Mouse (Mus musculus) midbrain, embryonic 16.5 days (tissue): ENCODE measurements around the gene Rgsl1. TPM values are rescaled to one million over a fixed set of nuclear protein-coding genes. Genes with fewer than 3 reads are reported as not detected.

Source experiments
- ATAC-seq: fragments of 200-750 bp; cut with Nextera tagmentation; 2 replicates; pipeline ENCODE4 v1.8.0; 2017; ENCODE audit warnings: moderate TSS enrichment
- H3K27ac ChIP-seq: fragments of 300-500 bp; sonication (generic); 2 replicates; pipeline ENCODE4 v1.5.1; 2014; ENCODE audit warnings: mild to moderate bottlenecking, low read length, mixed read lengths
- H3K27me3 ChIP-seq: fragments of 300-500 bp; sonication (generic); 2 replicates; pipeline ENCODE4 v1.6.1; 2014; ENCODE audit warnings: low read depth, low read length, mixed read lengths; ENCODE audit not compliant: control insufficient read depth, insufficient read depth
- H3K36me3 ChIP-seq: fragments of 300-500 bp; sonication (generic); 2 replicates; pipeline ENCODE4 v1.6.1; 2014; ENCODE audit warnings: mild to moderate bottlenecking, low read length, moderate library complexity, mixed read lengths; ENCODE audit not compliant: control insufficient read depth, insufficient read depth
- H3K4me1 ChIP-seq: fragments of 300-500 bp; sonication (generic); 2 replicates; pipeline ENCODE4 v1.6.1; 2014; ENCODE audit warnings: mild to moderate bottlenecking, low read length, mixed read lengths; ENCODE audit not compliant: control insufficient read depth, insufficient read depth
- H3K4me2 ChIP-seq: fragments of 300-500 bp; sonication (generic); 2 replicates; pipeline ENCODE4 v1.6.1; 2014; ENCODE audit warnings: mild to moderate bottlenecking, low read length, mixed read lengths
- H3K4me3 ChIP-seq: fragments of 300-500 bp; sonication (generic); 2 replicates; pipeline ENCODE4 v1.5.1; 2014; ENCODE audit warnings: low read depth, mild to moderate bottlenecking, low read length, moderate library complexity, mixed read lengths
- H3K9ac ChIP-seq: fragments of 300-500 bp; sonication (generic); 2 replicates; pipeline ENCODE4 v1.6.1; 2014; ENCODE audit warnings: low read depth, low read length, mixed read lengths
- H3K9me3 ChIP-seq: fragments of 300-500 bp; sonication (generic); replicated peaks from 2 replicates; pipeline ENCODE4 v1.6.1; 2014; ENCODE audit warnings: mild to moderate bottlenecking, low read length, mixed read lengths; ENCODE audit not compliant: control insufficient read depth, poor library complexity, severe bottlenecking
- WGBS: fragments of 180-500 bp; shearing (Covaris S2); extraction: QIAGEN DNeasy Blood & Tissue Kit; methylation state at CpG from one replicate; pipeline ENCODE4 v1.1.7; 2014; 5-methylcytosine and 5-hydroxymethylcytosine counted together
- polyA plus RNA-seq: library from polyadenylated mRNA; unstranded; fragments of >200 nt; fragmentation: Nextera tagmentation; extraction: Ambion mirVana; gene quantifications from 2 replicates; pipeline ENCODE4 v1.2.1, GENCODE M21; 2015

Rgsl1 gene
- polyA plus RNA-seq, 1 experiment from 2014 or later, result 0.19 TPM

- ATAC-seq, result no peak
- 91% methylated on average over 3 of the region's 3 CpGs for WGBS
- H3K9ac ChIP-seq, result no peak overlapping the region
- no peak overlapping the region for H3K4me3 ChIP-seq
- H3K27ac ChIP-seq, result no peak overlapping the region
- no peaks in the 10 kb centered on the region for H3K4me1 ChIP-seq
- H3K36me3 ChIP-seq, result no peaks in the 10 kb centered on the region
- no peak overlapping the region for H3K4me2 ChIP-seq
- no peaks in the 10 kb centered on the region for H3K27me3 ChIP-seq
- H3K9me3 ChIP-seq, result no peaks in the 10 kb centered on the region
Observed at GRCm38 (mm10) chr1:153794241-153794640, 49.7 kb downstream of the Rgsl1 start.

DNA sequence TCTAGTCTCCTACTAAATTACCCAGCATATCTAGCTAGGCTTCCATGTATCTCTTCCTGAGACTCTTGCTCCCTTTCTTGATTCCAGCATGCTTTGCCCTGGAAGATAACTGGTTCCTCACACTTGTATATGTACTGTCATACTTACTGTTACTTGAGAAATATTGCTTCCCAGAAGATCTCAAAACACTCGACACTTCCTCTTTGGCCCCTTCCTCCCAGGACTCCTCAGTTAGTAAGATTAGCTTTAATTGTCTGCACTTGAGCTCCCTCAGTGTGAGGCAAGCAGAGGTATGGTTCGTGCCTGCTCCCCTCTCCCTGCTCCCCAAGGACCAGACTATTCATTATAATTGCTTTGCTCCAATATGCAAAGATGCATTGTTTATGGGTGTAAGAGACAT, 53.2 kb downstream of the Rgsl1 start:
- Histone ChIP-seq H3K27me3 (no peaks in the 10 kb centered on the region), H3K9ac (no peak overlapping the region), H3K4me2 (no peak overlapping the region), H3K4me1 (no peaks in the 10 kb centered on the region), H3K9me3 (no peaks in the 10 kb centered on the region), H3K4me3 (no peak overlapping the region), H3K27ac (no peak overlapping the region), H3K36me3 (no peaks in the 10 kb centered on the region)
- no peak for ATAC-seq
- WGBS, result 57% methylated on average over 2 of the region's 2 CpGs

- Histone ChIP-seq H3K9ac (no peak overlapping the region), H3K27ac (no peak overlapping the region), H3K4me1 (no peaks in the 10 kb centered on the region), H3K9me3 (no peaks in the 10 kb centered on the region), H3K4me3 (no peak overlapping the region), H3K4me2 (no peak overlapping the region), H3K36me3 (no peaks in the 10 kb centered on the region), H3K27me3 (no peaks in the 10 kb centered on the region)
- no peak for ATAC-seq
- WGBS, result 68% methylated on average over 4 of the region's 4 CpGs
Observed at GRCm38 (mm10) chr1:153785608-153786007, 58.3 kb downstream of the Rgsl1 start.

- 35% methylated on average over 1 of the region's 1 CpGs for WGBS
- no peaks in the 10 kb centered on the region for H3K4me1 ChIP-seq
Observed at GRCm38 (mm10) chr1:153783339-153783738, 60.6 kb downstream of the Rgsl1 start.

DNA sequence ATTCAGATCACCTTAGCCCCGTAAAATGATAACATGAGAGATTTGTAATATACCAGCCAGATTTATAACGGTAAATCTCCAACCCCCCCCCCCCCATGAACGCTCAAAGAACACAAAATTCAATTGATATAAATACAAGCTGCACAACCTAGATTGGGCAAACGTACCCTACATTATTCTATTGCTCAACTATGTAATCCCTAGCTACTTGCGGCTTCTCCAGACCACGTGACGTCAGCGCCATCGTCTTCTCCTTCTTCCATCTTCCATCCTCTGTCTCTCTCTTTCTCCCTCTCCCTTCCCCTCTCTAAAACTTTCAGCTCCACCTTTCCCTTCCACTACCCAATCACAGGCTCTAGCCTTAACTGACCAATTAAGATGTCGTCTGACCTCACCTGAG, 65.7 kb downstream of the Rgsl1 start:
- 89% methylated on average over 10 of the region's 10 CpGs for WGBS
- no peaks in the 10 kb centered on the region for H3K9me3 ChIP-seq
- no peak overlapping the region for H3K27ac ChIP-seq
- H3K27me3 ChIP-seq, result no peaks in the 10 kb centered on the region
- ATAC-seq, result no peak
- H3K4me1 ChIP-seq, result no peaks in the 10 kb centered on the region
- H3K9ac ChIP-seq, result no peak overlapping the region
- no peaks in the 10 kb centered on the region for H3K36me3 ChIP-seq
- no peak overlapping the region for H3K4me3 ChIP-seq
- no peak overlapping the region for H3K4me2 ChIP-seq

More at GRCm38 (mm10) chr1:153783339-153783738, 60.6 kb downstream of the Rgsl1 start:
- H3K4me3 ChIP-seq, result no peak overlapping the region
- no peak for ATAC-seq
- no peak overlapping the region for H3K27ac ChIP-seq
- no peaks in the 10 kb centered on the region for H3K9me3 ChIP-seq
- H3K4me2 ChIP-seq, result no peak overlapping the region
- H3K36me3 ChIP-seq, result no peaks in the 10 kb centered on the region
- no peaks in the 10 kb centered on the region for H3K27me3 ChIP-seq
- no peak overlapping the region for H3K9ac ChIP-seq

- H3K4me2 ChIP-seq, result no peak overlapping the region
- H3K36me3 ChIP-seq, result no peaks in the 10 kb centered on the region
- 89% methylated on average over 7 of the region's 7 CpGs for WGBS
- H3K4me1 ChIP-seq, result no peaks in the 10 kb centered on the region
- H3K9ac ChIP-seq, result no peak overlapping the region
- no peak for ATAC-seq
- H3K4me3 ChIP-seq, result no peak overlapping the region
- no peak overlapping the region for H3K27ac ChIP-seq
- no peaks in the 10 kb centered on the region for H3K27me3 ChIP-seq
- H3K9me3 ChIP-seq, result no peaks in the 10 kb centered on the region
Observed at GRCm38 (mm10) chr1:153776257-153776656, 67.7 kb downstream of the Rgsl1 start.

GRCm38 (mm10) chr1:153775174-153775573, 68.8 kb downstream of the Rgsl1 start:
- Histone ChIP-seq H3K4me2 (no peak overlapping the region), H3K36me3 (no peaks in the 10 kb centered on the region), H3K4me1 (no peaks in the 10 kb centered on the region), H3K9ac (no peak overlapping the region), H3K27me3 (no peaks in the 10 kb centered on the region), H3K9me3 (no peaks in the 10 kb centered on the region), H3K27ac (no peak overlapping the region), H3K4me3 (no peak overlapping the region)
- WGBS, result 93% methylated on average over 6 of the region's 6 CpGs
- ATAC-seq, result no peak

DNA sequence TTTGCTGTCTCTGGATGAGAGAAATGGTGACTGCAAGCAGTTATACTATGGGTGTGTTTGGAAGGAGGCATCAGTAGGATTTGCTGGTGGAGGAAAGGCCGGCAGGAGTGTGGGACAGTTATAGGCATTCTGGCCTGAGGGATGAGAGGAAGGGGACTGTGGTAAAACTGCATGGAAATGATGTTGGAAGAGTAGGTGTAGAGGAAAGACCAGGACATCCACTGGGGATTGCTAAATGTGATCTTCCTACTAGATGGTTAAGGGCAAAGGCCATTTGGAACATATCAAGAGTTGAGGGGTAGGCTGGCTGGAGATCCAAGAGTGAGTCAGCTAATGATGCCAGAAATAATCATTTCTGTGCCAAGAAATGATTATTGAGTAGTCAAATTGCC, 73.2 kb downstream of the Rgsl1 start:
- H3K4me2 ChIP-seq, result no peak overlapping the region
- H3K27ac ChIP-seq, result no peak overlapping the region
- H3K4me3 ChIP-seq, result no peak overlapping the region
- no peaks in the 10 kb centered on the region for H3K36me3 ChIP-seq
- H3K4me1 ChIP-seq, result no peaks in the 10 kb centered on the region
- H3K27me3 ChIP-seq, result no peaks in the 10 kb centered on the region
- H3K9ac ChIP-seq, result no peak overlapping the region
- ATAC-seq, result no peak
- WGBS, result 100% methylated on average over 1 of the region's 1 CpGs
- no peaks in the 10 kb centered on the region for H3K9me3 ChIP-seq

GRCm38 (mm10) chr1:153769998-153770775, 73.8 kb downstream of the Rgsl1 start:
- no peak overlapping the region for H3K4me3 ChIP-seq
- H3K27ac ChIP-seq, result no peak overlapping the region
- H3K9ac ChIP-seq, result no peak overlapping the region
- ATAC-seq, result no peak
- H3K4me1 ChIP-seq, result no peaks in the 10 kb centered on the region
- no peaks in the 10 kb centered on the region for H3K27me3 ChIP-seq
- WGBS, result 84% methylated on average over 10 of the region's 10 CpGs
- no peaks in the 10 kb centered on the region for H3K36me3 ChIP-seq
- no peak overlapping the region for H3K4me2 ChIP-seq
- no peaks in the 10 kb centered on the region for H3K9me3 ChIP-seq
